Mouse (Mus musculus): ENCODE results near the gene Ppil3. TPM values are rescaled to one million over a fixed set of nuclear protein-coding genes. Genes with fewer than 3 reads are reported as not detected.

The Ppil3 gene
- polyA plus RNA-seq (2012; fragmentation: generic; extraction: Trizol) = 10 to 100 TPM; 35.9 to 59.4 TPM

GRCm38 (mm10) chr1:58445143-58445722 lies at the start of gene Ppil3, which contains the start of gene Nif3l1:
TSS of gene Ppil3 (minus strand) at chr1:58445486.
TSS of gene Nif3l1 (plus strand) at chr1:58445151.

GRCm38 (mm10) chr1:58423371-58424248 lies 21.7 kb downstream of the Ppil3 start, which contains the start of gene Clk1:
TSS of gene Clk1 (minus strand) at chr1:58424066.

GRCm38 (mm10) chr1:58392652-58393283 lies 52.5 kb downstream of the Ppil3 start, which contains the start of gene Bzw1:
TSS of gene Bzw1 (plus strand) at chr1:58392898.

Other genes with a start within 250 kb of the Ppil3 start
- under 1 TPM in 1 of 2 experiments, not detected in 1; 0.01 TPM for gene Aox4, start 235.1 kb downstream of the Ppil3 start, polyA plus RNA-seq (2012; fragmentation: generic; extraction: Trizol)
- under 1 TPM in 1 of 2 experiments, not detected in 1; 0.01 TPM for gene Aox2, start 167.2 kb downstream of the Ppil3 start, polyA plus RNA-seq (2012; fragmentation: generic; extraction: Trizol)
- 10 to 100 TPM in 1 of 2 experiments, 1 to 10 TPM in 1; 3.3 to 22.1 TPM for gene Bzw1, start 52.6 kb downstream of the Ppil3 start, polyA plus RNA-seq (2012; fragmentation: generic; extraction: Trizol)
- 10 to 100 TPM in 1 of 2 experiments, under 1 TPM in 1; 0.91 to 19.6 TPM for gene Clk1, start 21.4 kb downstream of the Ppil3 start, polyA plus RNA-seq (2012; fragmentation: generic; extraction: Trizol)
- 10 to 100 TPM; 19.8 to 24.7 TPM for gene Nif3l1, start 335 bp downstream of the Ppil3 start, polyA plus RNA-seq (2012; fragmentation: generic; extraction: Trizol)
- gene Orc2, start 59.6 kb upstream of the Ppil3 start, polyA plus RNA-seq (2012; fragmentation: generic; extraction: Trizol) = 1 to 10 TPM in 1 of 2 experiments, under 1 TPM in 1; 0.70 to 5.2 TPM
- gene Fam126b, start 140.8 kb upstream of the Ppil3 start, polyA plus RNA-seq (2012; fragmentation: generic; extraction: Trizol) = under 1 TPM; 0.07 to 0.39 TPM
- 100 to 1,000 TPM in 1 of 2 experiments, 10 to 100 TPM in 1; 58.4 to 123 TPM for gene Ndufb3, start 140.9 kb upstream of the Ppil3 start, polyA plus RNA-seq (2012; fragmentation: generic; extraction: Trizol)